Mouse (Mus musculus) ES-CJ7 (cell line): ENCODE measurements around the gene Nwd1.
"Not testable (repeated sequence)": the region's sequence is repeated elsewhere in the genome, so short reads cannot be mapped to it uniquely, and the experiment has no call there.

Source experiments
- DNase-seq: peaks from one replicate; pipeline ENCODE4 v3.0.0; 2011; ENCODE audit warnings: low read depth, low spot score

Gene Nwd1

DNA sequence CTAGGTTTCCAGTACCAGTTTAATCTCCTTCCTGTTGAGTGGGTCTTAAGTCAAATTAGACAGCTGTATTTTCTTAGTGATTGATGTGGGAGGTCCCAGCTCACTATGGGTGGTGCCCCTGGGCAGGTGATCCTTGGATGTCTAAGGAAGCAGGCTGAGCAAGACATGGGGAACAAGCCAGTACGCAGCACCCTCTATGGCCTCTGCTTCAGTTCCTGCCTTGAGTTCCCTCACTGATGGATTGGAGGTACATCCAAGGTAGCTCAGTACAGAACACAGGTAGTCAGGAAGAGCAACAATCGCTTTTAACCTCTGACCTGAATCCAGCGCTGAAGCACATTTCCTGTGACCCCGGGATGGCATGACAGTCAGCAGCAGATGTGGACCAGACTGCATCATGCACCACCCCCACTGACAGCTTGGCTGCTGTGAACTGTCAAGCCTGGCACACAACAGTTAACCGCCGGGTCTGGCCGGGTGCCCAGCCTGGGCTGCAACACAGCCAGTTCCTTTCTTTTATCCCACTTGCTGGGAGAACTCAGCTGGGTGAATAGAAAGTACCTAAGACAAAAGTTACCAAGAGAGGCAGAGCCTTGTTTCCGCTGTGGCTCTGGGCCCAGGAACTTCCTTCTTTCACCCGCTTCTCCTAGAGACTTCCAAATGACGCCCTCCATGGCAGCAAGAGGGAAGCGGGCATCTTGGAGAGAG is at the start of gene Nwd1:
Gene Nwd1, plus strand, starts transcription at position 652 of the 708 bp plus-strand sequence.
- no peak for DNase-seq

GRCm38 (mm10) chr8:72642885-72643284 is 3.6 kb upstream of the Nwd1 start:
- peak; percentile 44 for DNase-seq

- DNase-seq = peak; percentile 58
These were observed 1.9 kb upstream of the Nwd1 start for GRCm38 (mm10) chr8:72644601-72645000.

- DNase-seq = no peak
These were observed 245 bp downstream of the Nwd1 start for GRCm38 (mm10) chr8:72646768-72647143.

GRCm38 (mm10) chr8:72650697-72651096 is 4.2 kb downstream of the Nwd1 start:
- no peak for DNase-seq

DNA sequence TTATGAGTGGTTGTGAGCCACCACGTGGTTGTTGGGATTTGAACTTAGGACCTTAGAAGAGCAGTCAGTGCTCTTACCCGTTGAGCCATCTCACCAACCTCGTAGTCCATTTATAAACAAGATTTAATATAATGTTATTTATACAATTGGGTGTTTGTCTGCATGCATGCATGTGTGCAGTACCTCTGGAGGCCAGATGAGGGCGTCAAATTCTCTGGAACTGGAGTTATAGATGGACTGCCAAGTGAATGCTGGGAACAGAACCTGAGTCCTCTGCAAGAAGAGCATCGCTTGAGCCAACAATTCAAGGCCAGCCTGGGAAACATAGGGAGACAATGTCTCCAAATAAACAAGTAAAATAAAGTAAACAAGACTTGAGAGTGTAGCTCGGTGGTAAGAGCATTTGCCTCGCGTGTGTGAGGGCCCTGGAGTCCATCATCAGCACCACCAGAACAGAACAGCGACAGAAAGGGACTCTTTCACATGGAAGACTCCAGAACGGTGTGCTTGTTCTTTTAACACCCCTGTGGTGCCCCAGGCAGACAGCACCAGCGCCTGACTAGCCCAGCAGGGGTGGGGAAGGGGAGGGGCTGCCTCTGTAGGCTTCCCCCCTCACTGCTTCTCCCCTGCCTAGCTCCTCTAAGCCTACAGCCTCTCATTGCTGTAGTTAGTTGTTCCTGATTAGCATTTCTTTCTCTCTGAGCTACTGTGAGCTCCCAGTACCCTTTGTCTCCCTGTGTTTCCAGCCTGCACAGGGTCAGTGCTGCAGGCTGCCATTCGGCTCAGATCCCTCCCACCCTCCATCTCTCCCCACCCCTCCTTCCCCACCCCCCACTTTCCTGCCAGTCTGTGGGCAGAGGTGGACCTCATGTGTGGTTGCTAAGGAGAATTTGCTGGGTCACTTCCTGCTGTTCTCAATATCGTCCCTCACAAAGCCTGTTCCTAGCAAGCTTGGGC is 8.3 kb downstream of the Nwd1 start:
- peak; percentile 96 for DNase-seq

- no peak for DNase-seq
These were observed 9.0 kb downstream of the Nwd1 start for GRCm38 (mm10) chr8:72655522-72655912.

DNA sequence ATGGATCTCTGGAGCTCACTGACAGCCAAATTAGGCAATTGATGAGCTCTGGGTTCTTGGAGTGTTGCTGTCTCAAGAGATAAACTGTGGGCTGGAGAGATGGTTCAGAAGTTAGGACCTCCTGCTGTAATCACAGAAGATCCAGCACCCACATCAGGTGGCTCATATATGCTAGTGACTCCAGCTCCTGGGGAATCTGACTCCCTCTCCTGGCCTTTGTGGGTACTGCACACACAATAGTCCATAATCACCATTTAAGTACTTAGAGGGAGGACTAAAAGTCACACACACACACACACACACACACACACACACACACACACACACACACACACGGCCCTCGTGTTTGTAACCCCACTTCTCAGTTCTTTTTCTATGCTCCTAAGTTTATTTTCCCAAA is 13.5 kb downstream of the Nwd1 start:
- DNase-seq = peak; percentile 78

DNA sequence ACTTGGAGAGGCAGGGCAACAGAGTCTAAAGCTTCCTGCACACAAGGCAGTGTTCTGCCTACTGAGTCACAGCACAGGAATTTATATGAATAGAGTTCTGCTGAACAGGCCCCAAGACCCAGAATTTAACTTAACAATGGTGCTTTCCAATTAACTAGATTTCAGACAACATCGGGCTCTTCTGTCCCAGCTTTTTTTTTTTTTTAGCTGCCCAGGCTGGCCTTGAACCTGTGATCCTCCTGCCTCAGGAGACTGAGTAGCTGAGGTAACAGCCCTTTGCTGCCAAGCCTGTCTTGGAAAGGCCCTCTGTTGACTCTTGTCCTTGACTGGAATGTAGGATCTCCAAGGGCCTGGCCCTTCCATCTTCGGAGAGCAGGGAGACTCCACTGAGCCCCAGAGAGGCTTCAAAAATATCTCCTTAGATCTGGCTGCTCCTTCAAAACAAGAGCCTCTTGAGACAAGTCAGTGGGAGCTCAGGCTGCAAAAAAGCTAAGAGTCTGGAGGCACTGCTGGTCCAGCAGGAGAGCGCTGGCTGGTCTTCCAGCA is 17.7 kb downstream of the Nwd1 start:
- no peak for DNase-seq

DNA sequence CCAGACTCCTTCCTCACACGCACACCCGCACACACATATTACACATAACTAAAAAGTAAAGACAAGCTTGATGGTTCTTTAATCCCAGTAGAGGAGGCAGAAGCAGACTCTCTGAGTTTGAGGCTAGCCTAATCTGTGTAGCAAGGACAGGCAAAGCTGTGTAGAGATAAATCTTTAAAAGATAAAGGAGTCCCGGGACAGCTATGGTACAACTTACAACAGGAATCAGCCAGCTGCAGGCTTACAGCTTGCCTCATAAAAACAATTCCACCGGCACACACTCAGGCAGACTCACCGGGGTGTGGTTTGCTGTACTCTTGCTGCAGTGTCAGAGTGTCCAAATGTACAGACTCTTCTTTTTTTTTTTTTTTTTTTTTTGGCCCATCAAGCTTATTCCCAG is 18.2 kb downstream of the Nwd1 start:
- DNase-seq = no peak

GRCm38 (mm10) chr8:72665405-72665804 is 18.9 kb downstream of the Nwd1 start:
- DNase-seq = no peak

DNA sequence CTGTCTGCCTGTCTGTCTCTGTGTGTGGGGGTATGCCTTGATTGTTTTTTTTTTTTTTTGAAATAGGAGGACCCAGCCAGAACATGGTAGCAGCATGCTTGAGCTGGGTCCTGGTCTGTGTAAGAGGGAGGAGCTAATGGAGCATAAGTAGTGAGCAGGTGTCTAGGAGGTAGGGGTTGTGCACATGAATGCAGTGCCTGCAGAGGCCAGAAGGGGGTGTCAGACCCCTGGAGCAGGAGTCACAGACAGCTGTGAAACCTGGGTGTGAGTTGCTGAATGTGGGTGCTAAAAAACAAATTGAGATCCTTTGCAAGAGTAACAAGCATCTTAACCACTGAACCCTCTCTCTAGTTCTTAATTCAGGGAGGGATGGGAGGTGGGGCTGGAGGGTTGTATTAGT is 22.4 kb downstream of the Nwd1 start:
- DNase-seq = peak; percentile 38

- DNase-seq = no peak
These were observed 26.3 kb downstream of the Nwd1 start for GRCm38 (mm10) chr8:72672802-72673201.

GRCm38 (mm10) chr8:72674184-72674583 is 27.7 kb downstream of the Nwd1 start:
- no peak for DNase-seq

DNA sequence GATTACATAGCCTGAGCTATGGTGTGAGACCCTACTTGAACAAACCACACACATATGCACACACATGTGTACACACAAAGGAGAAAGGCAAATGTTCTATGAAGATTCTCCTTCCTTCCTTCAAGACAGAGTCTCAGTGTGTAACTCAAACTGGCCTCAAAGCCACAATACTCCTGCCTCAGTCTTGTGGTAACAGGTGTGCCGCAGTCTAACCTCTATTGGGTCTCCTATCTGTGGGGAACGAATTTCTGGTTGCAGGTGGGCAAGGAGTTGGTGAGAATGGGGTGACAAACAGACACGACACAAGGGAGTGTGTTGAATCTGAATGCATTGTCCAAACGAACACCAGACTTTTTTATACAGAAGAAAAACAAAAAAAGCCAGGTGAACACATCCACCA is 29.9 kb downstream of the Nwd1 start:
- peak; percentile 26 for DNase-seq

- DNase-seq = peak; percentile 87
These were observed 30.3 kb downstream of the Nwd1 start for GRCm38 (mm10) chr8:72676844-72677243.

DNA sequence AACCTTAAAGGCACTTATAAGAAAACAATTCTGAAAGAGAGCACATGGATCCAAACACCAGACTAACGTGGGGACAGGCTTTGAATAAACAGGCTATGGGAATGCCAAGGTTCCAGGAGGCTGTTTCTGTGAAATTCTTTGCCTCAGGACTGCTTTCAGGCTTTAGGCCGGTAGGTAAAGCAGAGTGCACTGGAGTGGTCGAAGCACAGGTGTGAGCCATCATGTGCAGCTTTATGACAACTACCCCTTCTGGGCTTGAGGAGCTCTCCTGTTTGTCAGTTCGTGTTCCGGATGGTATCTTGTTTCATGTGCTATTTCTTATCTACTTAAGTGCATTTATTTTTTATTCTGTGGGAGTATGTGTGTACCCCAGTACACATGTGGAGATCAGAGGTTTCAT is 30.8 kb downstream of the Nwd1 start:
- peak; percentile 64 for DNase-seq

DNA sequence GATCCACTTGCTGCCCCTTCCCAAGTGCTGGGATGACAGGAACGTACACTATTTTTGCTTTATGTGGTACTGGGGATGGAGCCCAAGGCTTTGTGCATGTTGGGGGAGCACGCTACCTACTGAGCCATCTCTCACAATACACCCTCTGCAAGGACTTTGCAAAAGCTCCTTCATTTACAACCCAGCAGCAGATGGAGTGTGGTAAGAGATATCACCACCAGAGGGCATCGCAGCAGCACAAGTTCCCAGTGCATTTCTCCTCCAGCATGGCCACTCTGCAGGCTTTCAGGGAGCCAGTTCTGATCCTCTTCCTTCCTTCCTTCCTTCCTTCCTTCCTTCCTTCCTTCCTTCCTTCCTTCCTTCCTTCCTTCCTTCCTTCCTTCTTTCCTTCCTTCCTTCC is 33.6 kb downstream of the Nwd1 start:
- peak; percentile 87 for DNase-seq

DNA sequence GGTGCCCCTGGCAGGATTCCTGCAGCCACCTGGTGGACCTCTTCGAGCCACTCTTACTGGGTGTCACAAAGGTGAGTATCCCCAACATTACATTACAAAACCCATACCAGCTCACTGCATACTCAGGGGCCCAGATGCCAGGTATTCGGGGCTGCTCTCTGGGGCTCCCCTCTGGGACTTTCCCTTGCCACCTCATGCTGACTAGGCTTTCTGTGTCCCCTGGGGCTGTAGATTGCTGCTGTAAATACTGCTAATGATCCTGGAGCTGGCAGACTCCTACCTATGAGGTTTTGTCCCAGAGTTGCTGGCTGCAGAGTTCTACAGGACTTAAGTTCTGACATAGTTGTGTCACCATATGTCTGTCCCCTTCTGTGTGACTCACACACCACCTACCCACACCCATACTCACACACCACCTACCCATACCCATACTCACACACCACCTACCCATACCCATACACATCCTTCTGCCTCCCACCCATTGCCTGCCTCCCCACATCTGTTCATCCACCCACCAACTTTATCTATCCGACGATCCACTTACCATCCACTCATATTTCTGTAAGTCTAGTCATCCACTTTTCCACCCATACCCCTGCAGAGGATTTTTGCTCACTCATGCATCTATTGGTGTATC is 35.7 kb downstream of the Nwd1 start:
- DNase-seq = no peak

- DNase-seq = no peak
These were observed 36.6 kb downstream of the Nwd1 start for GRCm38 (mm10) chr8:72683010-72683521.

DNA sequence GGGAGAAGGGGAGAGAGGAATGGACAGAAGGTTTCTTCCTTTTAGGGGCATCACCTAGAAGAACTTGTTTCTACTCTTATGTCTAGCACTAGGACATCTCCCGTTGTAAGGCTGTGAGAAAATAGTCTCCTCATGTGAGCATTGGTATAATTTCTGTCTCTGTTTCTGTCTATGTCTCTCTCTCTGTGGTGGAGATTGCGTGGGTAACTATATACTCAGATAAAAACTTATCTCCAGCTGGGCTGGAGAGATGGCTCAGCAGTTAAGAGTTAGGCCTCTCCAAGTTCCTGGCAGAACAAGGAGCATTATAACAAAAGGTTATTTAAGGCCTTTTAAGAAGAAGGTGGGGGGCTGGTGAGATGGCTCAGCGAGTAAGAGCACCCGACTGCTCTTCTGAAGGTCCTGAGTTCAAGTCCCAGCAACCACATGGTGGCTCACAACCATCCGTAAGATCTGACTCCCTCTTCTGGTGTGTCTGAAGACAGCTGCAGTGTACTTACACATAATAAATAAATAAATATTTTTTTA is 37.1 kb downstream of the Nwd1 start:
- DNase-seq = not testable (repeated sequence)
